Mouse (Mus musculus) urinary bladder, postnatal 36 days (tissue): ENCODE measurements around the gene 9330161L09Rik.

ENCODE experiments used
- DNase-seq, 2 experiments: peaks; one replicate each; pipeline ENCODE4 v3.0.0; 2022; ENCODE audit warnings: low spot score in 2 of 2, mixed read lengths in 1 of 2

Gene 9330161L09Rik

GRCm38 (mm10) chr12:103389348-103389727 is 18.3 kb downstream of the 9330161L09Rik start:
- no peak for DNase-seq

GRCm38 (mm10) chr12:103388505-103389347 is 18.9 kb downstream of the 9330161L09Rik start, which contains the start of gene Otub2:
Gene Otub2 (plus strand): TSS chr12:103388682.
- peak; percentile 96 to 97 for DNase-seq

GRCm38 (mm10) chr12:103380226-103380625 is 27.4 kb downstream of the 9330161L09Rik start:
- DNase-seq: no peak

- DNase-seq: no peak
Observed at GRCm38 (mm10) chr12:103376774-103377173, 30.8 kb downstream of the 9330161L09Rik start.

- DNase-seq: no peak
Observed at GRCm38 (mm10) chr12:103376124-103376523, 31.5 kb downstream of the 9330161L09Rik start.

GRCm38 (mm10) chr12:103373530-103374236 is 33.9 kb downstream of the 9330161L09Rik start:
- no peak for DNase-seq

GRCm38 (mm10) chr12:103371711-103372110 is 35.9 kb downstream of the 9330161L09Rik start:
- DNase-seq: peak in 1 of 2 experiments; percentile 47

GRCm38 (mm10) chr12:103370861-103371260 is 36.8 kb downstream of the 9330161L09Rik start:
- no peak for DNase-seq

- DNase-seq: no peak
Observed at GRCm38 (mm10) chr12:103368777-103369176, 38.8 kb downstream of the 9330161L09Rik start.

GRCm38 (mm10) chr12:103368326-103368669 is 39.3 kb downstream of the 9330161L09Rik start:
- DNase-seq: no peak

GRCm38 (mm10) chr12:103367620-103368325 is 39.8 kb downstream of the 9330161L09Rik start:
- peak; percentile 43 to 58 for DNase-seq

- no peak for DNase-seq
Observed at GRCm38 (mm10) chr12:103367171-103367570, 40.4 kb downstream of the 9330161L09Rik start.

GRCm38 (mm10) chr12:103362336-103362735 is 45.3 kb downstream of the 9330161L09Rik start:
- DNase-seq: no peak

GRCm38 (mm10) chr12:103361539-103362307 is 45.9 kb downstream of the 9330161L09Rik start:
- DNase-seq: no peak

GRCm38 (mm10) chr12:103360812-103361211 is 46.8 kb downstream of the 9330161L09Rik start:
- DNase-seq: no peak

- no peak for DNase-seq
Observed at GRCm38 (mm10) chr12:103358951-103359801, 48.4 kb downstream of the 9330161L09Rik start.

GRCm38 (mm10) chr12:103358216-103358615 is 49.4 kb downstream of the 9330161L09Rik start:
- no peak for DNase-seq
